Mouse (Mus musculus): ENCODE measurements at regions not wholly inside any gene's neighbourhood (a gene's known extent, or its start where the extent isn't known, plus 50 kb on each side); places are given as distances from the start of the nearest gene placed in this dataset.
"Not testable (repeated sequence)": the region's sequence is repeated elsewhere in the genome, so short reads cannot be mapped to it uniquely, and the experiment has no call there.

DNA sequence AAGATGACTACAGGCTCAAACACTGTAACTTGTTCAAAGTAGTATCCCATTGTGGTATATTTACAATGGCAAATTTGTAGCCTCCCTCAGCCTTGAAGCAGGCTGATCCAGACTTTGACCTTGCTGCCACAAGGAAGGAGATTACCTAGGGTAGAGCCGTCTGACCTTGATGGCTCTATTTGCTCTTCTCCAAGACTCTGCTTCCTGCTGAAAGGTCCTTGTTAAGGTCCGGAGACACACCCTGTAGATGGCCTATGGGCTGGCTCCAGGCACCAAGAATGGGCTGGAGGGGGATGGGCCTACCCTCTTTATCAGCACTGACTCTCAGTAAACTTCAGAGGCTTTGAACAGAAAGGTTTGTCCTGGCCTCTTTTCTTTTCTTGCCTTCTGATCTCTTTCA is 1709.2 kb upstream of the Cdh9 start:
- not testable (repeated sequence) for TF ChIP-seq CTCF (IDR thresholded peaks at IDR 0.05; ENCODE audit: low read depth); EP300 (optimal IDR thresholded peaks at IDR 0.05)
